Mouse (Mus musculus): ENCODE measurements around the gene Cd72.

- TF ChIP-seq CTCF (IDR thresholded peaks at IDR 0.05; ENCODE audit: borderline replicate concordance, insufficient read depth, low read depth, low read length) (no peak), POLR2A (IDR thresholded peaks at IDR 0.05; ENCODE audit: borderline replicate concordance, insufficient read depth, low read length) (no peak)
These were observed 26.8 kb downstream of the Cd72 start for GRCm38 (mm10) chr4:43427501-43428179.

Data from cerebellum, adult 2 months (tissue).